Mouse (Mus musculus) lung, postnatal 36 days (tissue): ENCODE measurements at regions not wholly inside any gene's neighbourhood (a gene's known extent, or its start where the extent isn't known, plus 50 kb on each side); places are given as distances from the start of the nearest gene placed in this dataset.

Experiments
- DNase-seq: peaks from one replicate; pipeline ENCODE4 v3.0.0; 2022; ENCODE audit warnings: mixed read lengths

- no peak for DNase-seq
Measured at GRCm38 (mm10) chr3:38397615-38397956, 87.1 kb downstream of the Ankrd50 start.

GRCm38 (mm10) chr3:38396760-38397614, 87.7 kb downstream of the Ankrd50 start:
- DNase-seq: no peak

- no peak for DNase-seq
Measured at GRCm38 (mm10) chr3:38394308-38394707, 90.3 kb downstream of the Ankrd50 start.

GRCm38 (mm10) chr3:38389647-38390046, 95.0 kb downstream of the Ankrd50 start:
- no peak for DNase-seq

GRCm38 (mm10) chr3:38388961-38389360, 95.7 kb downstream of the Ankrd50 start:
- DNase-seq: peak; percentile 8

GRCm38 (mm10) chr3:38382743-38383142, 101.9 kb downstream of the Ankrd50 start:
- DNase-seq: no peak

- DNase-seq: no peak
Measured at GRCm38 (mm10) chr3:38381623-38382022, 103.0 kb downstream of the Ankrd50 start.

- no peak for DNase-seq
Measured at GRCm38 (mm10) chr3:38373690-38374089, 111.0 kb downstream of the Ankrd50 start.

- peak; percentile 73 for DNase-seq
Measured at GRCm38 (mm10) chr3:38371702-38372101, 112.9 kb downstream of the Ankrd50 start.

GRCm38 (mm10) chr3:38363888-38364287, 120.8 kb downstream of the Ankrd50 start:
- DNase-seq: no peak

- no peak for DNase-seq
Measured at GRCm38 (mm10) chr3:38361411-38361810, 123.2 kb downstream of the Ankrd50 start.

- no peak for DNase-seq
Measured at GRCm38 (mm10) chr3:38360974-38361373, 123.7 kb downstream of the Ankrd50 start.

- no peak for DNase-seq
Measured at GRCm38 (mm10) chr3:38360421-38360921, 124.2 kb downstream of the Ankrd50 start.

GRCm38 (mm10) chr3:38357905-38358491, 126.6 kb downstream of the Ankrd50 start:
- DNase-seq: no peak

- no peak for DNase-seq
Measured at GRCm38 (mm10) chr3:38344283-38344682, 140.4 kb downstream of the Ankrd50 start.

- no peak for DNase-seq
Measured at GRCm38 (mm10) chr3:38341666-38342065, 143.0 kb downstream of the Ankrd50 start.

GRCm38 (mm10) chr3:38333321-38333910, 151.2 kb downstream of the Ankrd50 start:
- DNase-seq: no peak

- no peak for DNase-seq
Measured at GRCm38 (mm10) chr3:38331169-38331568, 153.5 kb downstream of the Ankrd50 start.

- DNase-seq: no peak
Measured at GRCm38 (mm10) chr3:38327286-38327685, 157.4 kb downstream of the Ankrd50 start.

- DNase-seq: no peak
Measured at GRCm38 (mm10) chr3:38326211-38326610, 158.4 kb downstream of the Ankrd50 start.

- no peak for DNase-seq
Measured at GRCm38 (mm10) chr3:38324663-38325062, 160.0 kb downstream of the Ankrd50 start.

- DNase-seq: peak; percentile 70
Measured at GRCm38 (mm10) chr3:38322426-38322825, 162.2 kb downstream of the Ankrd50 start.

- no peak for DNase-seq
Measured at GRCm38 (mm10) chr3:38321620-38322019, 163.0 kb downstream of the Ankrd50 start.

- DNase-seq: no peak
Measured at GRCm38 (mm10) chr3:38320998-38321397, 163.6 kb downstream of the Ankrd50 start.
